Mouse (Mus musculus) left cerebral cortex, postnatal 14 days (tissue): ENCODE data around the gene Olfr1512. TPM values are rescaled to one million over a fixed set of nuclear protein-coding genes. Genes with fewer than 3 reads are reported as not detected.
"Not testable (repeated sequence)": the region's sequence is repeated elsewhere in the genome, so short reads cannot be mapped to it uniquely, and the experiment has no call there.

Source experiments
- DNase-seq, 2 experiments: peaks; one replicate each; pipeline ENCODE4 v3.0.0; 2021 to 2022; ENCODE audit warnings: low spot score in 2 of 2, mixed read lengths in 1 of 2
- intact Hi-C: fragments of 180-260 bp; cut with DNase I; formaldehyde crosslinking; loops from one replicate; pipeline ENCODE4 v1.15.1; 2025
- long read RNA-seq, 2 experiments: library from polyadenylated mRNA; stranded (forward); transcript quantifications; one replicate each; pipeline ENCODE4 v2.0.0; 2021
- total RNA-seq, 2 experiments: library from RNA; stranded (reverse); gene quantifications; 2 replicates each; pipeline ENCODE4 v1.2.3; 2021

Gene Olfr1512
- not detected for total RNA-seq
- long read RNA-seq, experiment 1: 0 reads
- long read RNA-seq, experiment 2: 0 reads

- intact Hi-C loops: no loop called here
- no peak for DNase-seq
Observed at GRCm38 (mm10) chr14:52379068-52379467, at the start of gene Olfr1512. Gene Olfr1512, minus strand, starts transcription at chr14:52379168.

GRCm38 (mm10) chr14:52427686-52428085, 48.7 kb upstream of the Olfr1512 start:
- no peak for DNase-seq
- intact Hi-C loops: no loop called here

GRCm38 (mm10) chr14:52414273-52414672, 35.3 kb upstream of the Olfr1512 start, which contains the start of gene Olfr1510:
Gene Olfr1510, minus strand, starts transcription at chr14:52414373.
- no peak for DNase-seq
- intact Hi-C loops: no loop called here

GRCm38 (mm10) chr14:52410142-52410919, 31.4 kb upstream of the Olfr1512 start:
- DNase-seq, intact Hi-C loops: not testable (repeated sequence)

GRCm38 (mm10) chr14:52397279-52397678, 18.3 kb upstream of the Olfr1512 start, which contains the start of gene Olfr1511:
Gene Olfr1511, minus strand, starts transcription at chr14:52397379.
- DNase-seq: no peak
- intact Hi-C loops: no loop called here

- DNase-seq, intact Hi-C loops: not testable (repeated sequence)
Observed at GRCm38 (mm10) chr14:52390084-52390848, 11.3 kb upstream of the Olfr1512 start.

- peak in 1 of 2 experiments; percentile 23 for DNase-seq
- intact Hi-C loops: no loop called here
Observed at GRCm38 (mm10) chr14:52368741-52369140, 10.2 kb downstream of the Olfr1512 start.

- DNase-seq: no peak
- intact Hi-C loops: no loop called here
Observed at GRCm38 (mm10) chr14:52356308-52356707, 22.7 kb downstream of the Olfr1512 start, which contains the start of gene Olfr1513. Gene Olfr1513, minus strand, starts transcription at chr14:52356408.

- intact Hi-C loops: loop anchor here (2.0 kb wide), 1 partner anchor 43 kb away; no protein-coding TSS in a partner anchor
- no peak for DNase-seq
Observed at GRCm38 (mm10) chr14:52339512-52339852, 39.5 kb downstream of the Olfr1512 start.

GRCm38 (mm10) chr14:52338751-52339511, 40.0 kb downstream of the Olfr1512 start:
- intact Hi-C loops: loop anchor here (2.0 kb wide), 1 partner anchor 42 kb away; no protein-coding TSS in a partner anchor
- DNase-seq: peak; percentile 85 to 88

GRCm38 (mm10) chr14:52332171-52332570, 46.8 kb downstream of the Olfr1512 start:
- intact Hi-C loops: no loop called here
- DNase-seq: no peak

GRCm38 (mm10) chr14:52331069-52331750, 47.8 kb downstream of the Olfr1512 start:
- intact Hi-C loops: no loop called here
- DNase-seq: no peak

GRCm38 (mm10) chr14:52327910-52328812, 50.8 kb downstream of the Olfr1512 start, which contains the start of gene Sall2:
Gene Sall2, minus strand, starts transcription at chr14:52328762.
- DNase-seq: no peak
- intact Hi-C loops: no loop called here

GRCm38 (mm10) chr14:52327375-52327901, 51.5 kb downstream of the Olfr1512 start:
- intact Hi-C loops: no loop called here

GRCm38 (mm10) chr14:52325890-52326289, 53.1 kb downstream of the Olfr1512 start:
- intact Hi-C loops: no loop called here
- no peak for DNase-seq

More at GRCm38 (mm10) chr14:52327375-52327901, 51.5 kb downstream of the Olfr1512 start:
- no peak for DNase-seq
